Mouse (Mus musculus) G1E (cell line): ENCODE results near the gene Lancl2.

Experiments used
- CTCF ChIP-seq: IDR thresholded peaks from 2 replicates; pipeline ENCODE4 v1.5.1; 2012; ENCODE audit warnings: low read depth, low read length, inconsistent platforms, mixed read lengths
- TAL1 ChIP-seq: conservative IDR thresholded peaks from 2 replicates; pipeline ENCODE4 v1.6.1; 2012; ENCODE audit warnings: low read depth, low read length, inconsistent platforms, mixed read lengths

DNA sequence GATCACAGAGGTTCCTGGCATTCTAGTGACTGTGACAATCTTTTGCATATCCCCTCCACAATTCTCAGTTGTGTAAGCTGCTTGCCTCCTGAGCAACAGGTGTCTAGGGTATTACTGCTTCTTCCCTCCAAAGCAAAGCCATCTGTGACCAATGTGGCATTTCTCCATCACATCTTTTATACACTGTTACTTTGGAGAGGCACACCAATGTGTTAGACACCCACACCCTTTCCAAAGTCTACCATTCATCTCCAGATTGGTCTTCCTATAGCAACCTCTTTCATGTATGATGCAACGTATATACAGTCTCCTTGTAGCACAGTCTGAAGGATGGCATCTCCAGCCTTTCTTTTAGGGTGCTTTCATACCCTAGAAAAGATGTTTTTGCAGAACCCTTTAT is 80.3 kb downstream of the Lancl2 start:
- TF ChIP-seq CTCF (no peak), TAL1 (no peak)
